Mouse (Mus musculus) thymus, adult 2 months (tissue): ENCODE measurements around the gene Aox4. TPM values are rescaled to one million over a fixed set of nuclear protein-coding genes. Genes with fewer than 3 reads are reported as not detected.

Experiments used
- DNase-seq: peaks from one replicate; pipeline ENCODE4 v3.0.0; 2021
- H3K27ac ChIP-seq: fragments of 200-500 bp; 2 replicates; pipeline ENCODE4 v1.5.1; 2012; ENCODE audit warnings: low read length, control low read depth; ENCODE audit not compliant: control insufficient read depth, insufficient read depth
- H3K27me3 ChIP-seq: fragments of 200-500 bp; 2 replicates; pipeline ENCODE4 v1.6.1; 2012; ENCODE audit warnings: mild to moderate bottlenecking, low read length, moderate library complexity, mixed read lengths; ENCODE audit not compliant: control insufficient read depth, insufficient read depth
- H3K36me3 ChIP-seq: fragments of 200-500 bp; 2 replicates; pipeline ENCODE4 v1.6.1; 2012; ENCODE audit warnings: mild to moderate bottlenecking, low read length, moderate library complexity; ENCODE audit not compliant: control insufficient read depth, insufficient read depth
- H3K4me1 ChIP-seq: fragments of 200-500 bp; replicated peaks from 2 replicates; pipeline ENCODE4 v1.6.1; 2012; ENCODE audit warnings: low read length; ENCODE audit not compliant: control insufficient read depth, insufficient read depth
- H3K4me3 ChIP-seq: fragments of 200-500 bp; 2 replicates; pipeline ENCODE4 v1.5.1; 2012; ENCODE audit warnings: mild to moderate bottlenecking, low read length, control low read depth, moderate library complexity; ENCODE audit not compliant: control insufficient read depth, insufficient read depth
- CTCF ChIP-seq: fragments of 200-500 bp; IDR thresholded peaks from 2 replicates; pipeline ENCODE4 v1.5.1; 2012; ENCODE audit warnings: mild to moderate bottlenecking, control low read depth, low read length, moderate library complexity, borderline replicate concordance; ENCODE audit not compliant: control insufficient read depth, poor library complexity, insufficient read depth; ENCODE audit errors: extremely low read depth
- POLR2A ChIP-seq: fragments of 200-500 bp; IDR thresholded peaks from 2 replicates; pipeline ENCODE4 v1.6.1; 2012; ENCODE audit warnings: mild to moderate bottlenecking, low read length, control low read depth, moderate library complexity; ENCODE audit not compliant: control insufficient read depth, poor library complexity, insufficient read depth; ENCODE audit errors: extremely low read depth
- WGBS: fragments of 180-500 bp; shearing (Covaris S2); methylation state at CpG from one replicate; pipeline ENCODE4 v1.1.7; 2018; 5-methylcytosine and 5-hydroxymethylcytosine counted together
- polyA plus RNA-seq: library from polyadenylated mRNA; depleted of rRNA; stranded (reverse); fragments of >200 nt; gene quantifications from 2 replicates; pipeline ENCODE4 v1.2.3, GENCODE M21; 2012

Aox4 gene
- polyA plus RNA-seq, 1 experiment, result 0.43 TPM

GRCm38 (mm10) chr1:58198386-58198785 lies 11.8 kb upstream of the Aox4 start:
- Histone ChIP-seq H3K4me1 (0 out of 2 replicates have a peak, but pooled peaks cover 3% of the 10 kb centered on the region), H3K4me3 (no peak overlapping the region), H3K27me3 (no peaks in the 10 kb centered on the region), H3K36me3 (no peaks in the 10 kb centered on the region), H3K27ac (no peak overlapping the region)
- 92% methylated on average over 4 of the region's 4 CpGs for WGBS
- TF ChIP-seq POLR2A, result no peak
- no peak for TF ChIP-seq CTCF
- DNase-seq, result no peak

GRCm38 (mm10) chr1:58212805-58213204 lies 2.6 kb downstream of the Aox4 start:
- no peaks in the 10 kb centered on the region for H3K4me1 ChIP-seq
- no peak overlapping the region for H3K27ac ChIP-seq
- no peak overlapping the region for H3K4me3 ChIP-seq
- no peaks in the 10 kb centered on the region for H3K36me3 ChIP-seq
- DNase-seq, result no peak
- H3K27me3 ChIP-seq, result no peaks in the 10 kb centered on the region
- WGBS, result 93% methylated on average over 7 of the region's 7 CpGs
- TF ChIP-seq POLR2A (no peak), CTCF (no peak)

- TF ChIP-seq CTCF (no peak), POLR2A (no peak)
- Histone ChIP-seq H3K4me1 (no peaks in the 10 kb centered on the region), H3K36me3 (no peaks in the 10 kb centered on the region), H3K27me3 (no peaks in the 10 kb centered on the region), H3K27ac (no peak overlapping the region), H3K4me3 (no peak overlapping the region)
- WGBS, result 95% methylated on average over 5 of the region's 5 CpGs
- no peak for DNase-seq
Measured at GRCm38 (mm10) chr1:58213838-58214237, 3.6 kb downstream of the Aox4 start.

GRCm38 (mm10) chr1:58215353-58215752 lies 5.2 kb downstream of the Aox4 start:
- no peaks in the 10 kb centered on the region for H3K4me1 ChIP-seq
- no peaks in the 10 kb centered on the region for H3K36me3 ChIP-seq
- no peak overlapping the region for H3K27ac ChIP-seq
- DNase-seq, result no peak
- WGBS, result 91% methylated on average over 4 of the region's 4 CpGs
- H3K4me3 ChIP-seq, result no peak overlapping the region
- H3K27me3 ChIP-seq, result no peaks in the 10 kb centered on the region
- TF ChIP-seq POLR2A (no peak), CTCF (no peak)

GRCm38 (mm10) chr1:58215956-58216532 lies 5.8 kb downstream of the Aox4 start:
- DNase-seq, result no peak
- Histone ChIP-seq H3K36me3 (no peaks in the 10 kb centered on the region), H3K4me3 (no peak overlapping the region), H3K27me3 (no peaks in the 10 kb centered on the region), H3K27ac (no peak overlapping the region), H3K4me1 (no peaks in the 10 kb centered on the region)
- WGBS, result 97% methylated on average over 7 of the region's 7 CpGs
- TF ChIP-seq CTCF (no peak), POLR2A (no peak)

GRCm38 (mm10) chr1:58221070-58221469 lies 10.9 kb downstream of the Aox4 start:
- H3K4me1 ChIP-seq, result no peaks in the 10 kb centered on the region
- DNase-seq, result no peak
- 93% methylated on average over 6 of the region's 6 CpGs for WGBS
- no peaks in the 10 kb centered on the region for H3K27me3 ChIP-seq
- H3K36me3 ChIP-seq, result no peaks in the 10 kb centered on the region
- no peak overlapping the region for H3K4me3 ChIP-seq
- H3K27ac ChIP-seq, result no peak overlapping the region
- TF ChIP-seq POLR2A, result no peak
- no peak for TF ChIP-seq CTCF

- Histone ChIP-seq H3K36me3 (no peaks in the 10 kb centered on the region), H3K4me1 (no peaks in the 10 kb centered on the region), H3K4me3 (no peak overlapping the region), H3K27ac (no peak overlapping the region), H3K27me3 (no peaks in the 10 kb centered on the region)
- 93% methylated on average over 5 of the region's 5 CpGs for WGBS
- TF ChIP-seq POLR2A (no peak), CTCF (no peak)
- DNase-seq, result no peak
Measured at GRCm38 (mm10) chr1:58221879-58222278, 11.7 kb downstream of the Aox4 start.
